Mouse (Mus musculus) layer of hippocampus, postnatal 25 days (tissue): ENCODE results near the gene Cfap61. TPM values are rescaled to one million over a fixed set of nuclear protein-coding genes. Genes with fewer than 3 reads are reported as not detected.

Source experiments
- DNase-seq, 2 experiments: peaks; one replicate each; pipeline ENCODE4 v3.0.0; 2022; ENCODE audit warnings: mixed read lengths in 2 of 2, low spot score in 1 of 2; ENCODE audit errors: extremely low spot score in 1 of 2
- total RNA-seq, 2 experiments: library from RNA; stranded (reverse); gene quantifications; 2 replicates each; pipeline ENCODE4 v1.2.3; 2021

The Cfap61 gene
- total RNA-seq, 2 experiments from 2014 or later = 2.5 to 4.9 TPM

- DNase-seq = no peak
These were observed 74.2 kb downstream of the Cfap61 start for GRCm38 (mm10) chr2:146008801-146009200.

- DNase-seq = no peak
These were observed 75.2 kb downstream of the Cfap61 start for GRCm38 (mm10) chr2:146009596-146010349.

GRCm38 (mm10) chr2:146010816-146011215 is 76.2 kb downstream of the Cfap61 start:
- DNase-seq = no peak

- DNase-seq = no peak
These were observed 81.0 kb downstream of the Cfap61 start for GRCm38 (mm10) chr2:146015341-146016186.

GRCm38 (mm10) chr2:146022846-146023245 is 88.3 kb downstream of the Cfap61 start:
- DNase-seq = no peak

- DNase-seq = no peak
These were observed 109.1 kb downstream of the Cfap61 start for GRCm38 (mm10) chr2:146043640-146044039.

- peak; percentile 58 for DNase-seq
These were observed 110.6 kb downstream of the Cfap61 start for GRCm38 (mm10) chr2:146044926-146045890.

- DNase-seq = no peak
These were observed 113.1 kb downstream of the Cfap61 start for GRCm38 (mm10) chr2:146047691-146048090.

- DNase-seq = no peak
These were observed 113.7 kb downstream of the Cfap61 start for GRCm38 (mm10) chr2:146048221-146048829.

GRCm38 (mm10) chr2:146049339-146049738 is 114.8 kb downstream of the Cfap61 start:
- no peak for DNase-seq

- no peak for DNase-seq
These were observed 115.5 kb downstream of the Cfap61 start for GRCm38 (mm10) chr2:146050069-146050468.

GRCm38 (mm10) chr2:146051334-146051733 is 116.8 kb downstream of the Cfap61 start:
- no peak for DNase-seq

- DNase-seq = no peak
These were observed 122.5 kb downstream of the Cfap61 start for GRCm38 (mm10) chr2:146057123-146057522.

GRCm38 (mm10) chr2:146058791-146059190 is 124.2 kb downstream of the Cfap61 start:
- no peak for DNase-seq

GRCm38 (mm10) chr2:146061421-146062300 is 127.1 kb downstream of the Cfap61 start:
- DNase-seq = no peak

- DNase-seq = no peak
These were observed 127.9 kb downstream of the Cfap61 start for GRCm38 (mm10) chr2:146062330-146063092.

GRCm38 (mm10) chr2:146063093-146064074 is 128.8 kb downstream of the Cfap61 start:
- DNase-seq = no peak
